18 mouse cellular contexts compared by ENCODE assay signal in the genomic region with DNA sequence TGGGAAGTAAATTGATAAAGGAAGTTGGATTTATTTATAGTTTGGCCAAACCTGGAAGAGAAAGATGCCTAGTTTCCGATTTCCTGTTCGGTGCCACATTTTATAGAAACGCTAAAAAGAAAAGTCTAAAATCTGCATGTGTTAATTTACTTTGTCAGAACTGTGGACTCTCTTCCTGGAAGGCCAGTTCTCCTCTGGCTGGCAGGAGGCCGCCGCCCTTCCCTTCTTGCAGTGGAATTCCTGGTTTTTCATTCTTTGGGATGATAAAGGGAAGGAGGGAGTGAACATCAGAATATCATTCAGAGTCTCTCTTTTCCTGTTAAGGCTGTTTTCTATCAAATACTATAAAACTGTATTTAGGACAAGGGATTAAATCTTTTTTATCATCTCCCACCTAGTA.
"Had no signal": no experiment of that assay in that cellular context is flagged by ENCODE, and none has a peak within 500 bp of the region (broad histone marks: within the 10 kb centered on the region; RNA-seq: fewer than 3 reads in every experiment).

No protein-coding gene starts in this region.

- H3K4me3 ChIP-seq: lung, embryonic 15.5 days; megakaryocyte, embryonic 14.5 days; midbrain, embryonic 13.5 days; neural tube, embryonic 12.5 days; stomach, embryonic 15.5 days had no signal

- H3K4me2 ChIP-seq: lung, embryonic 15.5 days; midbrain, embryonic 11.5 days; midbrain, embryonic 13.5 days; neural tube, embryonic 12.5 days; stomach, embryonic 15.5 days had no signal

- H3K36me3 ChIP-seq: lung, embryonic 15.5 days; midbrain, embryonic 13.5 days; neural tube, embryonic 12.5 days; stomach, embryonic 15.5 days had no signal

- H3K9ac ChIP-seq: liver, postnatal 0 days; lung, embryonic 15.5 days; midbrain, embryonic 13.5 days; neural tube, embryonic 12.5 days; stomach, embryonic 15.5 days had no signal

- ATAC-seq: liver, postnatal 0 days; lung, postnatal 0 days; midbrain, embryonic 13.5 days; midbrain, embryonic 16.5 days had no signal

- H3K27me3 ChIP-seq: lung, embryonic 15.5 days; midbrain, embryonic 13.5 days; neural tube, embryonic 12.5 days; stomach, embryonic 15.5 days had no signal

- H3K4me1 ChIP-seq: lung, embryonic 15.5 days; megakaryocyte, embryonic 14.5 days; midbrain, embryonic 13.5 days; stomach, embryonic 15.5 days had no signal

- H3K27ac ChIP-seq: lung, embryonic 15.5 days; macrophage; midbrain, embryonic 13.5 days; neural tube, embryonic 12.5 days; stomach, embryonic 15.5 days; stomach, postnatal 0 days had no signal

- DNase-seq: liver, postnatal 0 days; lung, adult 2 months; lung, postnatal 14 days; lung, postnatal 36 days; right cerebral cortex, postnatal 14 days; thymus, adult 2 months; thymus, postnatal 25 days; thymus, postnatal 4 days had no signal

- H3K9me3 ChIP-seq: lung, embryonic 15.5 days; midbrain, embryonic 13.5 days; neural tube, embryonic 12.5 days; stomach, embryonic 15.5 days had no signal
